Mouse (Mus musculus) spleen, adult 10 weeks (tissue): ENCODE measurements around the gene Wnt1. TPM values are rescaled to one million over a fixed set of nuclear protein-coding genes. Genes with fewer than 3 reads are reported as not detected.

Experiments
- polyA plus RNA-seq: library from polyadenylated mRNA; stranded (reverse); fragments of 350-450 nt; fragmentation: Illumina TruSeq; extraction: RNeasy Lipid Tissue Mini Kit (QIAGEN cat#74804); gene quantifications from one replicate; pipeline ENCODE4 v1.2.3, GENCODE M21; 2015; ENCODE audit warnings: low replicate concordance; ENCODE audit not compliant: insufficient read depth

The Wnt1 gene
- not detected for polyA plus RNA-seq

GRCm38 (mm10) chr15:98789661-98790535 is at the start of gene Wnt1:
Gene Wnt1 (plus strand): TSS chr15:98789857.

GRCm38 (mm10) chr15:98762670-98763529 is 26.8 kb upstream of the Wnt1 start, which contains the start of gene Arf3:
Gene Arf3 (minus strand): TSS chr15:98763214.

GRCm38 (mm10) chr15:98777762-98778161 is 11.9 kb upstream of the Wnt1 start, which contains the start of gene Wnt10b:
Gene Wnt10b (minus strand): TSS chr15:98778150.

GRCm38 (mm10) chr15:98809390-98809789 is 19.7 kb downstream of the Wnt1 start, which contains the start of gene Ddn:
Gene Ddn (minus strand): TSS chr15:98809490.

GRCm38 (mm10) chr15:98830736-98831683 is 41.4 kb downstream of the Wnt1 start, which contains the start of gene Prkag1:
Gene Prkag1 (minus strand): TSS chr15:98831521.

Other genes with a start within 250 kb of the Wnt1 start
- 72.8 TPM for gene Ccnt1, start 218.9 kb upstream of the Wnt1 start, polyA plus RNA-seq
- not detected for gene 4930415O20Rik, start 218.9 kb upstream of the Wnt1 start, polyA plus RNA-seq
- gene Adcy6, start 179.8 kb upstream of the Wnt1 start, polyA plus RNA-seq, result 13.1 TPM
- gene Cacnb3, start 159.0 kb upstream of the Wnt1 start, polyA plus RNA-seq, result 7.6 TPM
- gene Ddx23, start 127.0 kb upstream of the Wnt1 start, polyA plus RNA-seq, result 48.5 TPM
- 2.7 TPM for gene Rnd1, start 112.4 kb upstream of the Wnt1 start, polyA plus RNA-seq
- gene Ccdc65, start 81.7 kb upstream of the Wnt1 start, polyA plus RNA-seq, result not detected
- 4.8 TPM for gene Fkbp11, start 61.7 kb upstream of the Wnt1 start, polyA plus RNA-seq
- gene Arf3, start 26.6 kb upstream of the Wnt1 start, polyA plus RNA-seq, result 82.2 TPM
- gene Wnt10b, start 11.7 kb upstream of the Wnt1 start, polyA plus RNA-seq, result 0.59 TPM
- gene Ddn, start 19.6 kb downstream of the Wnt1 start, polyA plus RNA-seq, result 0.06 TPM
- 104 TPM for gene Prkag1, start 41.7 kb downstream of the Wnt1 start, polyA plus RNA-seq
- gene Kmt2d, start 81.3 kb downstream of the Wnt1 start, polyA plus RNA-seq, result 76.8 TPM
- 18.7 TPM for gene Rhebl1, start 104.7 kb downstream of the Wnt1 start, polyA plus RNA-seq
- 0.55 TPM for gene Dhh, start 108.7 kb downstream of the Wnt1 start, polyA plus RNA-seq
- 64.6 TPM for gene Lmbr1l, start 128.4 kb downstream of the Wnt1 start, polyA plus RNA-seq
- 382 TPM for gene Tuba1b, start 144.7 kb downstream of the Wnt1 start, polyA plus RNA-seq
- gene Gm49450, start 163.7 kb downstream of the Wnt1 start, polyA plus RNA-seq, result not detected
- 104 TPM for gene Tuba1a, start 163.8 kb downstream of the Wnt1 start, polyA plus RNA-seq
- gene Tuba1c, start 240.0 kb downstream of the Wnt1 start, polyA plus RNA-seq, result 61.5 TPM